Mouse (Mus musculus): Measurements from ENCODE around the gene Fam57b.

Fam57b gene

GRCm38 (mm10) chr7:126797411-126798126 is at the start of gene Fam57b:
Gene Fam57b, plus strand, starts transcription at chr7:126797668.
- DNase-seq (ENCODE audit: low spot score) = peak; percentile 28

GRCm38 (mm10) chr7:126748824-126749223 is 48.6 kb upstream of the Fam57b start:
- no peak for DNase-seq (ENCODE audit: low spot score)

- no peak for DNase-seq (ENCODE audit: low spot score)
These were observed 47.7 kb upstream of the Fam57b start for GRCm38 (mm10) chr7:126749582-126750343.

GRCm38 (mm10) chr7:126754866-126755265 is 42.6 kb upstream of the Fam57b start:
- DNase-seq (ENCODE audit: low spot score) = peak; percentile 95

GRCm38 (mm10) chr7:126758539-126758938 is 38.9 kb upstream of the Fam57b start:
- no peak for DNase-seq (ENCODE audit: low spot score)

GRCm38 (mm10) chr7:126759050-126759671 is 38.3 kb upstream of the Fam57b start, which contains the start of gene Mapk3:
Gene Mapk3, plus strand, starts transcription at chr7:126759601.
- peak; percentile 95 for DNase-seq (ENCODE audit: low spot score)

- DNase-seq (ENCODE audit: low spot score) = peak; percentile 6
These were observed 37.6 kb upstream of the Fam57b start for GRCm38 (mm10) chr7:126759672-126760390.

GRCm38 (mm10) chr7:126760391-126760802 is 37.1 kb upstream of the Fam57b start:
- peak; percentile 36 for DNase-seq (ENCODE audit: low spot score)

- no peak for DNase-seq (ENCODE audit: low spot score)
These were observed 36.5 kb upstream of the Fam57b start for GRCm38 (mm10) chr7:126760956-126761355.

- DNase-seq (ENCODE audit: low spot score) = no peak
These were observed 35.9 kb upstream of the Fam57b start for GRCm38 (mm10) chr7:126761529-126762067.

GRCm38 (mm10) chr7:126762471-126763008 is 34.9 kb upstream of the Fam57b start:
- DNase-seq (ENCODE audit: low spot score) = no peak

GRCm38 (mm10) chr7:126765540-126765939 is 31.9 kb upstream of the Fam57b start:
- DNase-seq (ENCODE audit: low spot score) = no peak

GRCm38 (mm10) chr7:126766201-126766600 is 31.3 kb upstream of the Fam57b start, which contains the start of gene Gdpd3:
Gene Gdpd3, plus strand, starts transcription at chr7:126766334.
- DNase-seq (ENCODE audit: low spot score) = no peak

- DNase-seq (ENCODE audit: low spot score) = no peak
These were observed 30.5 kb upstream of the Fam57b start for GRCm38 (mm10) chr7:126767001-126767400.

- no peak for DNase-seq (ENCODE audit: low spot score)
These were observed 26.7 kb upstream of the Fam57b start for GRCm38 (mm10) chr7:126770784-126771183.

- no peak for DNase-seq (ENCODE audit: low spot score)
These were observed 24.1 kb upstream of the Fam57b start for GRCm38 (mm10) chr7:126773351-126773750.

- DNase-seq (ENCODE audit: low spot score) = no peak
These were observed 23.0 kb upstream of the Fam57b start for GRCm38 (mm10) chr7:126774463-126774862.

- DNase-seq (ENCODE audit: low spot score) = no peak
These were observed 22.1 kb upstream of the Fam57b start for GRCm38 (mm10) chr7:126775185-126775977.

GRCm38 (mm10) chr7:126775978-126776234 is 21.6 kb upstream of the Fam57b start:
- DNase-seq (ENCODE audit: low spot score) = no peak

- peak; percentile 91 for DNase-seq (ENCODE audit: low spot score)
These were observed 20.8 kb upstream of the Fam57b start, which contains the start of gene Ypel3 for GRCm38 (mm10) chr7:126776598-126777057. Gene Ypel3, plus strand, starts transcription at chr7:126776955.

GRCm38 (mm10) chr7:126777476-126777875 is 20.0 kb upstream of the Fam57b start:
- DNase-seq (ENCODE audit: low spot score) = no peak
